Mouse (Mus musculus) lung, adult 2 months (tissue): ENCODE results near the gene Clstn2.

ENCODE experiments used
- CTCF ChIP-seq: fragments of 200-500 bp; IDR thresholded peaks from 2 replicates; pipeline ENCODE4 v1.5.1; 2011; ENCODE audit warnings: mild to moderate bottlenecking, low read length, control low read depth; ENCODE audit not compliant: insufficient read depth
- POLR2A ChIP-seq: fragments of 200-500 bp; IDR thresholded peaks from 2 replicates; pipeline ENCODE4 v1.6.1; 2011; ENCODE audit warnings: low read depth, mild to moderate bottlenecking, control low read depth, low read length, borderline replicate concordance; ENCODE audit errors: extremely low read depth

DNA sequence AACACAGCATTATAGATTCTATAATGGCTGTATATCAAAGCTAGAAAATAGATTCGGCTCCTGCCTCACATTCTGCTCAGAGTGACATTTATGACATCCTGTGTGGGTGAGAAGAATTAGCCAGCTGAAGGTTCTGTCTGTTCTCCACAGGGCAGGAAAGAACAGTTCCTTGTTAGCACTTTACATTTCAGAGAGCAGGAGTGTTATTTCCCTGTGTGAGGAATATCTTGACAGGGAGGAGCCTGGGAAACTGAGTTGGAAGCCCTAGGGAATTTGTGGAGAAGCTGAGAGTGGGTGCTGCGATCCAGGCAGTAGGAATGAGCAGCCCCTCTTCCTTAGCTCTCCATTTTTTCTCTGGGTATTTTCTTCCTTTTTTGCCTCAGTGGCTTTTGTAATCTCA is 286.4 kb downstream of the Clstn2 start:
- no peak for TF ChIP-seq CTCF
- no peak for TF ChIP-seq POLR2A
